Mouse (Mus musculus): ENCODE measurements around the gene Tut7. TPM values are rescaled to one million over a fixed set of nuclear protein-coding genes. Genes with fewer than 3 reads are reported as not detected.
"Not testable (repeated sequence)": the region's sequence is repeated elsewhere in the genome, so short reads cannot be mapped to it uniquely, and the experiment has no call there.

The Tut7 gene
- polyA plus RNA-seq, 1 experiment = 36.6 TPM

- Histone ChIP-seq H3K4me3 (ENCODE audit: insufficient read depth, low read length) (no peak overlapping the region), H3K27ac (ENCODE audit: insufficient read depth, low read length) (no peak overlapping the region), H3K4me1 (ENCODE audit: control insufficient read depth, insufficient read depth, low read length) (no peaks in the 10 kb centered on the region)
- TF ChIP-seq CTCF (IDR thresholded peaks at IDR 0.05; ENCODE audit: extremely low read depth, insufficient read depth, low read length) (no peak), POLR2A (IDR thresholded peaks at IDR 0.05; ENCODE audit: extremely low read depth, insufficient read depth, low read length) (no peak)
Measured at GRCm38 (mm10) chr13:59844661-59845060, 21.7 kb upstream of the Tut7 start.

DNA sequence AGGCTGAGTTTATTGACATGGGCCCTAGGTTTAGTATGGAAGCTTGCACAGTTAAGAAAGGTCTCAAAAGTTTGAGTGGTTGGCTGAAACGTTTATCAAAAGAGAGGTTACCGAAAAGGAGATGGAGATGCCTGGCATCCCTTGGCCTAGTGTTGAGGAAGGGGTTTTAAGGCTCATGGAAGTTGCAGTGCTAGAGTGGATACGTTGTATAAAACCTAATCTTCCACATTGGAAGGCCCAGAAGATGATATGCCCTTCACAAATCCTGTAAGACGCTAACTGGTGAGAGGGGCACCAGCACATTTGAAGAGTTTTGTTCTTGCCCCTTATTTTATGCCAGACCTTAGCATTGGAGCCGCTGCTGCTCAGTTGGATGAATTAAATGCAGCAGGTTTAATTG is 21.0 kb upstream of the Tut7 start:
- Histone ChIP-seq H3K4me3 (ENCODE audit: insufficient read depth, low read length) (no peak overlapping the region), H3K4me1 (ENCODE audit: control insufficient read depth, insufficient read depth, low read length) (no peaks in the 10 kb centered on the region), H3K27ac (ENCODE audit: insufficient read depth, low read length) (no peak overlapping the region)
- TF ChIP-seq POLR2A (IDR thresholded peaks at IDR 0.05; ENCODE audit: extremely low read depth, insufficient read depth, low read length) = no peak
- no peak for TF ChIP-seq CTCF (IDR thresholded peaks at IDR 0.05; ENCODE audit: extremely low read depth, insufficient read depth, low read length)

DNA sequence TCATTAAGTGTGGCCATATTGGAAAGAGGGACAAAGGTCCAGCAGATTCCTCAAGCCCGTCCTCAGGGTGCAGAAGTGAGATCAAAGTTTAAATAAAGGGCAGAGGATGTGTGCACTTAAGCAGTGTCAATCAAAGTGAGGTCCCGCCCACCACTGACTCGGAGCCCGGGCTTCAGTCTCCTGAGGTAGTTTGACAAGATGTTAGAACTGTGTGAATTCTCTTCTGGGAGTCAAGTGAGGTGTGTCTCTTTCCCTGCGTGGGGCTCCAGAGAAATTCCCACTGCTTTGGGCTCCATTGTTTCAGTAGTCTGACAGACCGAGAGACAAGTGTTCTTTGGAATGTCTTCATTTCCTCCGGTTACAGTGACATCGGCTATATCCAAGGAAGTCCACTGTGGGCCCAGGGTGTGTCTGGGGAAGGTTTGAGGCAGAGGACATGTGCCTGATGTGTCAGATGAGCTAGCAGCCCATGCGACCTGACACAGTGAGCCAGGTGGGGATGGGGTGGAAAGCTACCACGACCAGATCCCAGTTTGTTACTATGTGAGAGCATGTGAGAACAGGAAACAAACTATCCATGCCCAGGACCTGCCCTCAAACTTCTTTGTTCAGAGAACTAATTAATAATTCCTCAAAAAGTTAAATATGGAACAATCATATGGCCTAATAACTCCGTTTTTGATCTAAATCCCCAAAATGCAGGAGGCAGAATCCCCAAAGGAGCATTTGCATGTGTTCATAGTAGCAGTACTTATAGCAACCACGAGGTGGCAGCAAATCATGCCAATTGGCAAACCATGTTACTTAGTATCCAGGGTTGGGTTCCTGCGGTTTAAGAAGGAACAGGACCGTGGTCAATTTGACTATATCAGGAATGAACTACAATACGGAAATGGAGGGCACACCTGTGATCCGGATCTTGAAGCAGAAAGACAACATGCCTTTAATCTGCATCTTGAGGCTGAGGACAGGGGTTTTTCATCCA is 19.6 kb upstream of the Tut7 start:
- TF ChIP-seq POLR2A (IDR thresholded peaks at IDR 0.05; ENCODE audit: extremely low read depth, insufficient read depth, low read length) (no peak), CTCF (IDR thresholded peaks at IDR 0.05; ENCODE audit: extremely low read depth, insufficient read depth, low read length) (peak; percentile 80)
- Histone ChIP-seq H3K4me3 (ENCODE audit: insufficient read depth, low read length) (no peak overlapping the region), H3K27ac (ENCODE audit: insufficient read depth, low read length) (no peak overlapping the region), H3K4me1 (ENCODE audit: control insufficient read depth, insufficient read depth, low read length) (no peaks in the 10 kb centered on the region)

GRCm38 (mm10) chr13:59841761-59842160 is 18.8 kb upstream of the Tut7 start:
- not testable (repeated sequence) for H3K4me3 ChIP-seq (ENCODE audit: insufficient read depth, low read length); H3K4me1 ChIP-seq (ENCODE audit: control insufficient read depth, insufficient read depth, low read length); H3K27ac ChIP-seq (ENCODE audit: insufficient read depth, low read length)

- H3K4me3 ChIP-seq (ENCODE audit: insufficient read depth, low read length) = no peak overlapping the region
- TF ChIP-seq POLR2A (IDR thresholded peaks at IDR 0.05; ENCODE audit: extremely low read depth, insufficient read depth, low read length) = no peak
- TF ChIP-seq CTCF (IDR thresholded peaks at IDR 0.05; ENCODE audit: extremely low read depth, insufficient read depth, low read length) = peak; percentile 100
Measured at GRCm38 (mm10) chr13:59840429-59841169, 17.7 kb upstream of the Tut7 start.

DNA sequence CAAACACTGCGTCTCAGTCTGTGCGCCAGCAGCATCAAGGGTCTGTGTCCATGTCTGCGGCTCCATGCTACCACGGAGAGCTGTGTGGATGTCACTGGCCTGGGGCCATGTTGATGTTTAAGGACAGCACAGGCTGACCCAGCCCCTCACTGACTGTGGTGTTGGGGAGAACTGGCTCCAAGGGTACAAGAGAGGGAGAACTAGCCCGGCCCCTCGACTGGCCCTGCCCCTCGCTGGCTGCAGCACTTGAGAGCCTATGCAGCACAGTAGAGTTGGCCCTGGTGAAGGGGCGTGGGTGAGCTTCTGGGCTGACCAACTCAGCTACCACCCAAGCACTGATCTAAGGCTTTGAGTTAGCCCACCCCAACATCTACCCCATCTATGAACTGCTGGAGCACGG is 16.4 kb upstream of the Tut7 start:
- TF ChIP-seq CTCF (IDR thresholded peaks at IDR 0.05; ENCODE audit: extremely low read depth, insufficient read depth, low read length) (no peak), POLR2A (IDR thresholded peaks at IDR 0.05; ENCODE audit: extremely low read depth, insufficient read depth, low read length) (no peak)
- no peak overlapping the region for H3K4me3 ChIP-seq (ENCODE audit: insufficient read depth, low read length)
- no peak overlapping the region for H3K27ac ChIP-seq (ENCODE audit: insufficient read depth, low read length)
- peaks cover 2% of the 10 kb centered on the region for H3K4me1 ChIP-seq (ENCODE audit: control insufficient read depth, insufficient read depth, low read length)

More at GRCm38 (mm10) chr13:59840429-59841169, 17.7 kb upstream of the Tut7 start:
- Histone ChIP-seq H3K27ac (ENCODE audit: insufficient read depth, low read length) (no peak overlapping the region), H3K4me1 (ENCODE audit: control insufficient read depth, insufficient read depth, low read length) (no peaks in the 10 kb centered on the region)

DNA sequence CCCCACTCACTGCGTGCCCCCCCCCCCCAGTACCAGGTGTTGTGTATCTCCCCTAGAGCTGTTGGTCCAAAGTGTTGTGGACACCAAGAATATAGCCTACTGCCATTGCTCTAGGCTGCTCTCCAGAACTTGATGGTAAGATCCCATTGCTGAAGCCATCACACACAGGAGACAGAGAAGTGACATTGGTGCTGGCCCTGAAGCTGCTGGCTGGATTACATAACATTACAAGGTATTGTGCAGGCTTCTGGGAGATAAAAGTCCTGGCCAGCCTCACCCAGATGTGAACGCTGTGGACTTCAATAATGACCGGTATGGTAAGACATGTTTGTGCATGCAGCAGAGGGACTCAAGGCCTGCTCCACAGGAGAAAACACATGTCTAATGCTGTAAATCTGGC is 15.5 kb upstream of the Tut7 start:
- Histone ChIP-seq H3K4me3 (ENCODE audit: insufficient read depth, low read length) (no peak overlapping the region), H3K27ac (ENCODE audit: insufficient read depth, low read length) (no peak overlapping the region), H3K4me1 (ENCODE audit: control insufficient read depth, insufficient read depth, low read length) (peaks cover 2% of the 10 kb centered on the region)
- TF ChIP-seq CTCF (IDR thresholded peaks at IDR 0.05; ENCODE audit: extremely low read depth, insufficient read depth, low read length) (no peak), POLR2A (IDR thresholded peaks at IDR 0.05; ENCODE audit: extremely low read depth, insufficient read depth, low read length) (no peak)

DNA sequence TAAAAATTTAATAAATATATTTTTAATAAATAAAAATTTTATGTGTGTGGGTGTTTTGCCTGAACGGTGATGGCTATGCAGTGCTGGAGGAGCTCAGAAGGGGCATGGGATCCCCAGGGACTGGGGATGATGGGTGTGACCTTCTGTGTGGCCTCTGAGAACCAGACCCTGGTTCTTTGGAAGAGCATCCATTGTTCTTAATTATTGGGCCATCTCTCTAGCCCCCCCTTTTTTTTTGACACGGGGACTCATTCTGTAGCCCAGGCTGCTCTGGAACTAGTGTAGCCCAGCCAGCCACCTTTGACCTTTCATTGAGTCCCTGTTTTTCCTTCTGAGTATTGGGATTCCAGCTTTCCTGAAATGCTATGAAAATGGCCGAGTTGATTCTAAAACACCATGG is 13.9 kb upstream of the Tut7 start:
- Histone ChIP-seq H3K4me1 (ENCODE audit: control insufficient read depth, insufficient read depth, low read length) (peaks cover 2% of the 10 kb centered on the region), H3K27ac (ENCODE audit: insufficient read depth, low read length) (no peak overlapping the region), H3K4me3 (ENCODE audit: insufficient read depth, low read length) (no peak overlapping the region)
- TF ChIP-seq CTCF (IDR thresholded peaks at IDR 0.05; ENCODE audit: extremely low read depth, insufficient read depth, low read length) (no peak), POLR2A (IDR thresholded peaks at IDR 0.05; ENCODE audit: extremely low read depth, insufficient read depth, low read length) (no peak)

DNA sequence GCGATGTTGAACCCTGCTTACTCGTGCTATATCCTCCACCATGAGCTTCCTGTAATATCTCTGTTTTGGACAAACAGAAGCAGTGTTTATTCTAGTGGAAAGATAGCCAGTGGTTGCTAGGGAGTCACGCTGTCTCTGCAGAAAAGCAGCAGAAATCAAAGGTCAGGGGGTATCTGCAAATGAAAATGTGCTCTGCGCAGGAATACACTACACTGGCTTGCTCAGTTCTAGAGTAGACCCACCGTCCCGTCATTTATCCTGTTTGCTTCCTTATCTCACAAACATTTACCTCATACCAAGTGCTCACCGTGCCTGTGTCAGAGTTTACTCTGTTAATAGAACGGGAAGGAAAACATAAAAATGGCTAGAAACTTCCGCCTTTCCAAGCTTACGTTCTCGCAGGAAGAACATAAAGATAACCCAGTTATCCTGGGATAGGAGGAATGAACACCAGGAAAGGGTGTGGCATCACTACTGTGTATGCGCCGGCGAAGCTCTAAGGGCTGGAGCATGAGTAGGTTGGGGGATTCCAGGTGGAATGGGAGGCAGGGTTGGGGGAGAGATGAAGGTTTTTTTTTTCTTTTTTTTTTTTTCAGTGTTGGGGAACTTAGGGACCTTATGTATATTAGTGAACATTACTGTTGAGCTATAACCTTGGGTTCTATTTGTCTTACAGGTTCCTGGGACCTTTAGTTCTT is 13.3 kb upstream of the Tut7 start:
- TF ChIP-seq POLR2A (IDR thresholded peaks at IDR 0.05; ENCODE audit: extremely low read depth, insufficient read depth, low read length) (no peak), CTCF (IDR thresholded peaks at IDR 0.05; ENCODE audit: extremely low read depth, insufficient read depth, low read length) (no peak)
- Histone ChIP-seq H3K4me1 (ENCODE audit: control insufficient read depth, insufficient read depth, low read length) (peaks cover 2% of the 10 kb centered on the region), H3K27ac (ENCODE audit: insufficient read depth, low read length) (no peak overlapping the region), H3K4me3 (ENCODE audit: insufficient read depth, low read length) (no peak overlapping the region)

Data from cortical plate, adult 2 months (tissue).